Mouse (Mus musculus) heart, embryonic 10.5 days (tissue): Measurements from ENCODE around the gene Hist1h4d. TPM values are rescaled to one million over a fixed set of nuclear protein-coding genes. Genes with fewer than 3 reads are reported as not detected.
"Not testable (repeated sequence)": the region's sequence is repeated elsewhere in the genome, so short reads cannot be mapped to it uniquely, and the experiment has no call there.

Experiments
- DNase-seq: peaks from one replicate; pipeline ENCODE4 v3.0.0-alpha.2; 2017; ENCODE audit warnings: low spot score
- H3K27ac ChIP-seq: fragments of 300-500 bp; sonication (generic); 2 replicates; pipeline ENCODE4 v1.5.1; 2016; ENCODE audit warnings: mild to moderate bottlenecking
- H3K27me3 ChIP-seq: fragments of 300-500 bp; sonication (generic); 2 replicates; pipeline ENCODE4 v1.6.1; 2016; ENCODE audit warnings: mild to moderate bottlenecking; ENCODE audit not compliant: poor library complexity, insufficient read depth, severe bottlenecking
- H3K36me3 ChIP-seq: fragments of 300-500 bp; sonication (generic); 2 replicates; pipeline ENCODE4 v1.6.1; 2016; ENCODE audit warnings: mild to moderate bottlenecking, moderate library complexity
- H3K4me1 ChIP-seq: fragments of 300-500 bp; sonication (generic); 2 replicates; pipeline ENCODE4 v1.6.1; 2016; ENCODE audit warnings: mild to moderate bottlenecking
- H3K4me3 ChIP-seq: fragments of 300-500 bp; sonication (generic); 2 replicates; pipeline ENCODE4 v1.5.1; 2016; ENCODE audit warnings: mild to moderate bottlenecking, moderate library complexity
- H3K9me3 ChIP-seq: fragments of 300-500 bp; sonication (generic); 2 replicates; pipeline ENCODE4 v1.6.1; 2016; ENCODE audit warnings: mild to moderate bottlenecking, moderate library complexity
- WGBS: fragments of 180-500 bp; shearing (Covaris S2); methylation state at CpG from one replicate; pipeline ENCODE4 v1.1.7; 2016; 5-methylcytosine and 5-hydroxymethylcytosine counted together
- polyA plus RNA-seq: library from polyadenylated mRNA; unstranded; fragments of >200 nt; fragmentation: Nextera tagmentation; extraction: Ambion mirVana; gene quantifications from 2 replicates; pipeline ENCODE4 v1.2.1, GENCODE M21; 2016

The Hist1h4d gene
- polyA plus RNA-seq, 1 experiment from 2014 or later = 60.3 TPM

GRCm38 (mm10) chr13:23572218-23573033, 9.0 kb upstream of the Hist1h4d start:
- Histone ChIP-seq H3K27ac (peak overlapping the region; percentile 87), H3K4me1 (peaks cover 5% of the 10 kb centered on the region; the same call in 1 of the 2 replicates), H3K4me3 (peak overlapping the region; percentile 58), H3K36me3 (no peaks in the 10 kb centered on the region), H3K9me3 (no peaks in the 10 kb centered on the region), H3K27me3 (no peaks in the 10 kb centered on the region)
- no peak for DNase-seq
- 45% methylated on average over 2 of the region's 2 CpGs for WGBS

GRCm38 (mm10) chr13:23573034-23573897, 8.1 kb upstream of the Hist1h4d start:
- H3K4me3 ChIP-seq = peak overlapping the region; percentile 58
- H3K36me3 ChIP-seq, H3K4me1 ChIP-seq, H3K9me3 ChIP-seq, DNase-seq, H3K27me3 ChIP-seq: not testable (repeated sequence)
- WGBS = 13% methylated on average over 20 of the region's 20 CpGs
- peak overlapping the region; percentile 87 for H3K27ac ChIP-seq

GRCm38 (mm10) chr13:23573898-23574524, 7.4 kb upstream of the Hist1h4d start, which contains the start of the genes Hist1h2bf and Hist1h2ad:
Gene Hist1h2bf, minus strand, starts transcription at chr13:23574196.
Gene Hist1h2ad, plus strand, starts transcription at chr13:23574381.
- not testable (repeated sequence) for H3K4me1 ChIP-seq, H3K36me3 ChIP-seq, H3K27me3 ChIP-seq, H3K9me3 ChIP-seq
- peak; percentile 97 for DNase-seq
- WGBS = under 1% methylated on average over 42 of the region's 42 CpGs
- Histone ChIP-seq H3K4me3 (peak within 1 kb of the TSS; percentile 59), H3K27ac (peak within 1 kb of the TSS; percentile 87)

GRCm38 (mm10) chr13:23574546-23575170, 6.7 kb upstream of the Hist1h4d start:
- H3K36me3 ChIP-seq, H3K9me3 ChIP-seq, DNase-seq, H3K27me3 ChIP-seq, H3K4me1 ChIP-seq: not testable (repeated sequence)
- Histone ChIP-seq H3K4me3 (peak overlapping the region; percentile 59), H3K27ac (peak overlapping the region; percentile 87)
- under 1% methylated on average over 12 of the region's 39 CpGs for WGBS

- Histone ChIP-seq H3K4me3 (peak within 1 kb of the TSS; percentile 59), H3K27me3 (no peaks in the 10 kb centered on the region), H3K27ac (peak within 1 kb of the TSS; percentile 90), H3K4me1 (peaks cover 5% of the 10 kb centered on the region; the same call in 1 of the 2 replicates), H3K9me3 (no peaks in the 10 kb centered on the region), H3K36me3 (no peaks in the 10 kb centered on the region)
- no peak for DNase-seq
- under 1% methylated on average over 18 of the region's 18 CpGs for WGBS
These were observed 6.0 kb upstream of the Hist1h4d start, which contains the start of gene Hist1h3d for GRCm38 (mm10) chr13:23575271-23575851. Gene Hist1h3d, plus strand, starts transcription at chr13:23575763.

- H3K4me3 ChIP-seq = peak overlapping the region; percentile 59
- H3K4me1 ChIP-seq, H3K36me3 ChIP-seq, DNase-seq, H3K27me3 ChIP-seq, H3K9me3 ChIP-seq: not testable (repeated sequence)
- WGBS = under 1% methylated on average over 16 of the region's 40 CpGs
- peak overlapping the region; percentile 90 for H3K27ac ChIP-seq
These were observed 5.5 kb upstream of the Hist1h4d start for GRCm38 (mm10) chr13:23575864-23576313.

GRCm38 (mm10) chr13:23576351-23576881, 5.0 kb upstream of the Hist1h4d start:
- 9% methylated on average over 7 of the region's 7 CpGs for WGBS
- DNase-seq = no peak

GRCm38 (mm10) chr13:23576906-23577639, 4.3 kb upstream of the Hist1h4d start:
- Histone ChIP-seq H3K27ac (peak overlapping the region; percentile 90), H3K9me3 (no peaks in the 10 kb centered on the region), H3K27me3 (no peaks in the 10 kb centered on the region), H3K4me3 (peak overlapping the region; percentile 59), H3K4me1 (peaks cover 9% of the 10 kb centered on the region; the same call in 1 of the 2 replicates), H3K36me3 (no peaks in the 10 kb centered on the region)
- 57% methylated on average over 6 of the region's 6 CpGs for WGBS
- DNase-seq = no peak

More at GRCm38 (mm10) chr13:23576351-23576881, 5.0 kb upstream of the Hist1h4d start:
- Histone ChIP-seq H3K27ac (peak overlapping the region; percentile 90), H3K27me3 (no peaks in the 10 kb centered on the region), H3K4me1 (peaks cover 5% of the 10 kb centered on the region; the same call in 1 of the 2 replicates), H3K4me3 (peak overlapping the region; percentile 59), H3K9me3 (no peaks in the 10 kb centered on the region), H3K36me3 (no peaks in the 10 kb centered on the region)

- WGBS = 94% methylated on average over 1 of the region's 1 CpGs
- Histone ChIP-seq H3K27me3 (no peaks in the 10 kb centered on the region), H3K4me3 (no peak overlapping the region), H3K27ac (no peak overlapping the region), H3K36me3 (no peaks in the 10 kb centered on the region), H3K4me1 (peaks cover 11% of the 10 kb centered on the region; the same call in 1 of the 2 replicates), H3K9me3 (no peaks in the 10 kb centered on the region)
- no peak for DNase-seq
These were observed 3.6 kb upstream of the Hist1h4d start for GRCm38 (mm10) chr13:23577835-23578234.

- peaks cover 17% of the 10 kb centered on the region for H3K4me1 ChIP-seq
- peak overlapping the region; percentile 58 for H3K4me3 ChIP-seq
- no peaks in the 10 kb centered on the region for H3K9me3 ChIP-seq
- H3K27ac ChIP-seq = peak overlapping the region; percentile 81
- DNase-seq = no peak
- no peaks in the 10 kb centered on the region for H3K36me3 ChIP-seq
- H3K27me3 ChIP-seq = no peaks in the 10 kb centered on the region
- WGBS = 10% methylated on average over 6 of the region's 6 CpGs
These were observed 1.0 kb downstream of the Hist1h4d start for GRCm38 (mm10) chr13:23582219-23583056.
